Mouse (Mus musculus): Measurements from ENCODE around the gene Il34. TPM values are rescaled to one million over a fixed set of nuclear protein-coding genes. Genes with fewer than 3 reads are reported as not detected.

Il34 gene
- polyA plus RNA-seq, 1 experiment = 12.7 TPM

- WGBS = 92% methylated on average over 5 of the region's 5 CpGs
- no peak for DNase-seq (ENCODE audit: low read depth, low spot score)
Observed at GRCm38 (mm10) chr8:110697571-110697970, 108.2 kb downstream of the Il34 start.

DNA sequence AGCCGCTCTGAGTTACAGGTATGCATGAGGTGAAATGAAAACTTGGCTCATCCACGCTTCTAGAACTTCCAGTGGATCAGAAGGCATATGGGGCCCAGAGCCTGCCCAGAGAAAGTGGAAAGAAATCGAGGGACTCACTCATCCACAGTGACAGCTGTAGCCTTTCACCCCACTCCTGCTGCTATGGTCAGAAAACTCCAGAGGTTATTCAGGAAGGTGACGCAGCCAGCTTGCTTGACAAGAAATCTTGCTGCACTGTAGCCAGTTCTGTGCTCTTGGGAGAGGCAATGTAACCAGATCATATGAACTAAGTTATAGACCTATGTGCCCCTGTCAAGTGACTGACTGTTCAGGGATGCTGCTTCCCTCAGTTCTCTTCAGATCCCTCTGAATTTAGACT lies 109.7 kb downstream of the Il34 start:
- no peak for DNase-seq (ENCODE audit: low read depth, low spot score)
- WGBS = 91% methylated on average over 4 of the region's 4 CpGs

- no peak for DNase-seq (ENCODE audit: low read depth, low spot score)
- 86% methylated on average over 5 of the region's 5 CpGs for WGBS
Observed at GRCm38 (mm10) chr8:110695431-110695830, 110.3 kb downstream of the Il34 start.

DNA sequence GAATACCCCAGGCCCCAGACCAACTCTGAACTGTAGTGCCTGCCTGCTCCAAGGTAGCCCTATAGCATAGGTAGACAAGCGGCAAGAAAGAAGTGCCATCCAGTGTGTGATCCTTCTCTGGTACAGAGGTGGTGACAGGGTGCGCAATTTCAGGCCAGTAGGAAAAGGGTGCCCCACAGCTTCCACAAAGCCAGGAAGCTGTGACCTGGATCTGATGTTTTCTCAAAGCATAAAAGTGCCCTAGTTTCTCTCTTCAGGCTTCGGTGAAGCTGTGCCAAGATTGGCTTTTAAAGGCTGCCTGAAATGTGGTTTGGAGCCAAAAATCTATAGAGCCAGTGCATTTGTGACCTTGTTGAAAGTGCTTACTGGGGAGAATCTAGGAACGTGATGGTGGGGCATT lies 110.9 kb downstream of the Il34 start:
- WGBS = 83% methylated on average over 4 of the region's 4 CpGs
- DNase-seq (ENCODE audit: low read depth, low spot score) = no peak

GRCm38 (mm10) chr8:110694226-110694625 lies 111.5 kb downstream of the Il34 start:
- 88% methylated on average over 5 of the region's 5 CpGs for WGBS
- DNase-seq (ENCODE audit: low read depth, low spot score) = no peak

Other genes starting within 250 kb of the Il34 start
- gene Vac14, start 187.3 kb downstream of the Il34 start, polyA plus RNA-seq (2012; rRNA removed) = 26.3 and 31.0 TPM in 2 replicates
- gene Mtss1l, start 84.4 kb downstream of the Il34 start, polyA plus RNA-seq (2012; rRNA removed) = 9.9 and 13.2 TPM in 2 replicates
- 29.3 and 36.6 TPM in 2 replicates for gene Cog4, start 40.7 kb upstream of the Il34 start, polyA plus RNA-seq (2012; rRNA removed)
- gene Sf3b3, start 40.9 kb upstream of the Il34 start, polyA plus RNA-seq (2012; rRNA removed) = 34.0 and 37.2 TPM in 2 replicates
- gene Fuk, start 96.6 kb upstream of the Il34 start, polyA plus RNA-seq (2012; rRNA removed) = 13.2 and 25.7 TPM in 2 replicates
- gene St3gal2, start 114.0 kb upstream of the Il34 start, polyA plus RNA-seq (2012; rRNA removed) = 5.0 and 6.9 TPM in 2 replicates
- gene Ddx19a, start 191.9 kb upstream of the Il34 start, polyA plus RNA-seq (2012; rRNA removed) = 20.6 and 24.2 TPM in 2 replicates
- gene Ddx19b, start 225.8 kb upstream of the Il34 start, polyA plus RNA-seq (2012; rRNA removed) = 3.5 and 4.3 TPM in 2 replicates
- gene Aars, start 227.2 kb upstream of the Il34 start, polyA plus RNA-seq (2012; rRNA removed) = 27.9 and 37.2 TPM in 2 replicates